Mouse (Mus musculus) megakaryocyte, embryonic 14.5 days (primary cell): ENCODE measurements around the gene Echdc1.

ENCODE experiments used
- FLI1 ChIP-seq: IDR thresholded peaks from 2 replicates; pipeline ENCODE4 v1.6.1; 2012; ENCODE audit warnings: low read length, inconsistent platforms, mixed read lengths
- GATA1 ChIP-seq: IDR thresholded peaks from 3 replicates; pipeline ENCODE4 v1.6.1; 2012; ENCODE audit warnings: mixed read lengths, low read length, inconsistent platforms, borderline replicate concordance

GRCm38 (mm10) chr10:29333836-29334235, 20.9 kb downstream of the Echdc1 start:
- TF ChIP-seq GATA1 (no peak), FLI1 (no peak)
